In the genomic region with DNA sequence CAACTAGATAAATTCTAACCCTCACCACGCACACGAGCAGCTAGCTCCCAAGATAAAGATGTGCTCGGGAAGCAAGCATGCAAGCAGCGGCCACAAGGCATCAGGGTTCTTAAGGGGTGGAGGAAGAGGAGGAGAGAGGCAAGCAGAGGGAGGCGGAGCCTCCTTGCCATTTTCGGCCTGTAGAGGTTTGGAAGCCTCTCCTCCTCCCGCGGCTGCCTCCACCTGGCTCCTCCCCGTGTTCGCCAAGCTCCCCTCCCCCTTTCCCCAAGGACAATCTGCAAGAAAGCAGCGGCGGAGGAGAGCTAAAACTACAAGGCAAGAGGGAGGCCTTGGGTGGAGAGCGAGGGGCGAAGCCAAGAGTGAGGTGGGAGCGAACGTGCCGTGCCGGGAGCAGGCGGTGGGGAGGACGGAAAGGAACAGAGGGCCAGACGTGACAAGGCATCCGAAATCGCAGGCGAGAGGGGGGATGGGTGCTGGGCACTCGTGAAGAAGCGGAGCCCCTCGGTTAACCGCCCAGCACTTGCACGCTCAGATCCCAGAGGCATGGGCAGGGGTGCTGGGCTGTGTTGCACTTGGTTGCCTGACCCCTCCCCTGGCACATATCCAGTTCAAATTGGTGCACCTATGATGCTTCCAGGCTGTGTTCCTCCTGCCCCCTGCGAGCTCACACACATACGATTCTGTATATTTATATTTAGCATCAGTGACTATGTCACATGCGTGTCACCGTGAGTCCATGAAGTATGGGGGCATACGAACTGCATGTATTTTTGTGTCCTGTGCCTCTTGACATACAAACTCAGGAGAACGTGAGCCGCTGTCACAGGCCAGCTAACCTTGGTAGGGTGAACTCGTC, we compare ENCODE assay signal across 8 mouse cellular contexts. TPM values are rescaled to one million over a fixed set of nuclear protein-coding genes. Genes with fewer than 3 reads are reported as not detected.
DNase-seq lines count a peak whose midpoint lies in the region; ATAC-seq and TF ChIP-seq lines count a peak whose summit lies in the region.

No protein-coding gene starts in this region.

- peaks cover 12% of the 10 kb centered on the region for H3K36me3 ChIP-seq in embryonic facial prominence, embryonic 12.5 days
- H3K36me3 ChIP-seq in midbrain, embryonic 11.5 days (ENCODE audit: control insufficient read depth, insufficient read depth, low read length), result peaks cover 2% of the 10 kb centered on the region; the same call in 1 of the 2 replicates
- no peaks in the 10 kb centered on the region for H3K36me3 ChIP-seq in small intestine, adult 2 months (ENCODE audit: control insufficient read depth, insufficient read depth, low read length)

- H3K27ac ChIP-seq in embryonic facial prominence, embryonic 12.5 days, result peak overlapping the region; percentile 85
- H3K27ac ChIP-seq in midbrain, embryonic 11.5 days (ENCODE audit: low read depth, low read length), result peak overlapping the region; percentile 65
- no peak overlapping the region for H3K27ac ChIP-seq in small intestine, adult 2 months (ENCODE audit: insufficient read depth, low read depth, low read length)

- peak overlapping the region; percentile 76 for H3K4me2 ChIP-seq in embryonic facial prominence, embryonic 12.5 days (replicated peaks)
- H3K4me2 ChIP-seq in midbrain, embryonic 11.5 days, result peak overlapping the region; percentile 74

- peak; percentile 92 for ATAC-seq in embryonic facial prominence, embryonic 12.5 days (ENCODE audit: insufficient number of reproducible peaks, insufficient read depth, low FRiP score, low TSS enrichment)
- peak; percentile 95 for ATAC-seq in midbrain, embryonic 11.5 days (ENCODE audit: low FRiP score)

- WGBS in embryonic facial prominence, embryonic 12.5 days, result 5% methylated on average over 35 of the region's 37 CpGs
- 4% methylated on average over 37 of the region's 37 CpGs for WGBS in midbrain, embryonic 11.5 days
- 7% methylated on average over 37 of the region's 37 CpGs for WGBS in small intestine, adult 2 months

- peak; percentile 91 for DNase-seq in 3T3-L1 (ENCODE audit: low read depth, low spot score)
- peak; percentile 89 to 93 for DNase-seq in adrenal gland, postnatal 36 days
- peak; percentile 99 for DNase-seq in heart, adult 11 months
- peak; percentile 89 for DNase-seq in kidney, adult 11 months
- peak; percentile 85 for DNase-seq in left cerebral cortex, postnatal 4 days
- peak; percentile 96 for DNase-seq in midbrain, embryonic 11.5 days (ENCODE audit: low spot score, missing footprints)

- no peaks in the 10 kb centered on the region for H3K9me3 ChIP-seq in embryonic facial prominence, embryonic 12.5 days
- H3K9me3 ChIP-seq in midbrain, embryonic 11.5 days (ENCODE audit: control insufficient read depth, low read length), result no peaks in the 10 kb centered on the region

- intact Hi-C loops in left cerebral cortex, postnatal 4 days (cut with DNase I), result no loop called here

- peak overlapping the region; percentile 62 for H3K4me3 ChIP-seq in embryonic facial prominence, embryonic 12.5 days
- H3K4me3 ChIP-seq in midbrain, embryonic 11.5 days (ENCODE audit: low read depth, low read length), result peak overlapping the region; percentile 51
- H3K4me3 ChIP-seq in small intestine, adult 2 months (ENCODE audit: low read depth, low read length), result peak overlapping the region; percentile 81

- H3K4me1 ChIP-seq in embryonic facial prominence, embryonic 12.5 days, result peaks cover 20% of the 10 kb centered on the region
- H3K4me1 ChIP-seq in midbrain, embryonic 11.5 days (ENCODE audit: control insufficient read depth, insufficient read depth, low read length), result peaks cover 8% of the 10 kb centered on the region
- H3K4me1 ChIP-seq in small intestine, adult 2 months (ENCODE audit: control insufficient read depth, insufficient read depth, insufficient read length, low read length), result peaks cover 21% of the 10 kb centered on the region

- peak overlapping the region; percentile 79 for H3K9ac ChIP-seq in embryonic facial prominence, embryonic 12.5 days
- H3K9ac ChIP-seq in midbrain, embryonic 11.5 days (ENCODE audit: low read length), result peak overlapping the region; percentile 79

- peak; percentile 26; the same call in 1 of the 2 replicates for TF ChIP-seq POLR2A in small intestine, adult 2 months (IDR thresholded peaks at IDR 0.05; ENCODE audit: low read depth, low read length)

- TF ChIP-seq CTCF in small intestine, adult 2 months (IDR thresholded peaks at IDR 0.05; ENCODE audit: extremely low read depth, insufficient read length, insufficient replicate concordance, low read depth, low read length), result no peak

- H3K27me3 ChIP-seq in embryonic facial prominence, embryonic 12.5 days, result no peaks in the 10 kb centered on the region
- H3K27me3 ChIP-seq in midbrain, embryonic 11.5 days (ENCODE audit: control insufficient read depth, insufficient read depth, low read length), result no peaks in the 10 kb centered on the region; the same call in 1 of the 2 replicates
- no peaks in the 10 kb centered on the region for H3K27me3 ChIP-seq in small intestine, adult 2 months (ENCODE audit: control insufficient read depth, insufficient read depth, low read length)

RNA-seq across cellular contexts. Expression of a gene that starts 15.0 kb away (rescaled TPM):
- total RNA-seq in adrenal gland, postnatal 36 days (2021), result 10 to 100 TPM; 16.0 to 16.8 TPM
- polyA plus RNA-seq in embryonic facial prominence, embryonic 12.5 days (2016; fragmentation: Nextera tagmentation; extraction: Ambion mirVana), result 41.8 and 45.6 TPM in 2 replicates
- total RNA-seq in left cerebral cortex, postnatal 4 days (2021), result 10 to 100 TPM; 20.2 to 20.6 TPM
- polyA plus RNA-seq in midbrain, embryonic 11.5 days (2014; fragmentation: Nextera tagmentation; extraction: Ambion mirVana), result 46.2 and 47.6 TPM in 2 replicates
- polyA plus RNA-seq in small intestine, adult 2 months (2012; rRNA removed), result 3.2 and 5.5 TPM in 2 replicates

RNA-seq across cellular contexts. Expression of a gene that starts 16.1 kb away (rescaled TPM):
- 10 to 100 TPM; 59.9 to 65.4 TPM for total RNA-seq in adrenal gland, postnatal 36 days (2021)
- polyA plus RNA-seq in embryonic facial prominence, embryonic 12.5 days (2016; fragmentation: Nextera tagmentation; extraction: Ambion mirVana), result 49.6 and 50.5 TPM in 2 replicates
- total RNA-seq in left cerebral cortex, postnatal 4 days (2021), result 100 to 1,000 TPM; 156 to 177 TPM
- 36.3 TPM in 2 replicates for polyA plus RNA-seq in midbrain, embryonic 11.5 days (2014; fragmentation: Nextera tagmentation; extraction: Ambion mirVana)
- 4.3 and 4.8 TPM in 2 replicates for polyA plus RNA-seq in small intestine, adult 2 months (2012; rRNA removed)

RNA-seq across cellular contexts. Expression of a gene that starts 56.9 kb away (rescaled TPM):
- 10 to 100 TPM; 37.3 to 43.0 TPM for total RNA-seq in adrenal gland, postnatal 36 days (2021)
- polyA plus RNA-seq in embryonic facial prominence, embryonic 12.5 days (2016; fragmentation: Nextera tagmentation; extraction: Ambion mirVana), result 46.4 and 47.2 TPM in 2 replicates
- total RNA-seq in left cerebral cortex, postnatal 4 days (2021), result 10 to 100 TPM; 28.3 to 35.0 TPM
- 44.4 and 49.4 TPM in 2 replicates for polyA plus RNA-seq in midbrain, embryonic 11.5 days (2014; fragmentation: Nextera tagmentation; extraction: Ambion mirVana)
- polyA plus RNA-seq in small intestine, adult 2 months (2012; rRNA removed), result 15.8 and 27.3 TPM in 2 replicates

RNA-seq across cellular contexts. Expression of a gene that starts 58.4 kb away (rescaled TPM):
- total RNA-seq in adrenal gland, postnatal 36 days (2021), result under 1 TPM; 0.50 to 0.92 TPM
- 2.0 and 2.4 TPM in 2 replicates for polyA plus RNA-seq in embryonic facial prominence, embryonic 12.5 days (2016; fragmentation: Nextera tagmentation; extraction: Ambion mirVana)
- 10 to 100 TPM; 45.6 to 51.6 TPM for total RNA-seq in left cerebral cortex, postnatal 4 days (2021)
- polyA plus RNA-seq in midbrain, embryonic 11.5 days (2014; fragmentation: Nextera tagmentation; extraction: Ambion mirVana), result 12.7 TPM in 2 replicates
- polyA plus RNA-seq in small intestine, adult 2 months (2012; rRNA removed), result 0.22 and 0.43 TPM in 2 replicates
